Mouse (Mus musculus) limb, embryonic 13.5 days (tissue): Measurements from ENCODE around the gene Prl7b1. TPM values are rescaled to one million over a fixed set of nuclear protein-coding genes. Genes with fewer than 3 reads are reported as not detected.

Experiments used
- ATAC-seq: fragments of 200-750 bp; cut with Nextera tagmentation; 2 replicates; pipeline ENCODE4 v1.8.0; 2017; ENCODE audit warnings: low read depth, moderate number of reproducible peaks, moderate TSS enrichment; ENCODE audit not compliant: low FRiP score
- H3K27ac ChIP-seq: fragments of 300-500 bp; sonication (generic); 2 replicates; pipeline ENCODE4 v1.5.1; 2015; ENCODE audit warnings: inconsistent platforms, mild to moderate bottlenecking, moderate library complexity
- H3K27me3 ChIP-seq: fragments of 300-500 bp; sonication (generic); 2 replicates; pipeline ENCODE4 v1.6.1; 2015; ENCODE audit warnings: mild to moderate bottlenecking, inconsistent platforms
- H3K36me3 ChIP-seq: fragments of 300-500 bp; sonication (generic); 2 replicates; pipeline ENCODE4 v1.6.1; 2015; ENCODE audit warnings: inconsistent platforms, mild to moderate bottlenecking, moderate library complexity
- H3K4me1 ChIP-seq: fragments of 300-500 bp; sonication (generic); 2 replicates; pipeline ENCODE4 v1.6.1; 2015; ENCODE audit warnings: inconsistent platforms
- H3K4me2 ChIP-seq: fragments of 300-500 bp; sonication (generic); replicated peaks from 2 replicates; pipeline ENCODE4 v1.6.1; 2015; ENCODE audit warnings: inconsistent platforms, mild to moderate bottlenecking, moderate library complexity
- H3K4me3 ChIP-seq: fragments of 300-500 bp; sonication (generic); 2 replicates; pipeline ENCODE4 v1.5.1; 2015; ENCODE audit warnings: moderate library complexity, mild to moderate bottlenecking, inconsistent platforms
- H3K9ac ChIP-seq: fragments of 300-500 bp; sonication (generic); 2 replicates; pipeline ENCODE4 v1.6.1; 2015; ENCODE audit warnings: mild to moderate bottlenecking, inconsistent platforms
- H3K9me3 ChIP-seq: fragments of 300-500 bp; sonication (generic); 2 replicates; pipeline ENCODE4 v1.6.1; 2016; ENCODE audit warnings: inconsistent platforms
- WGBS: fragments of 180-500 bp; shearing (Covaris S2); methylation state at CpG from one replicate; pipeline ENCODE4 v1.1.7; 2015; 5-methylcytosine and 5-hydroxymethylcytosine counted together
- polyA plus RNA-seq: library from polyadenylated mRNA; unstranded; fragments of >200 nt; fragmentation: Nextera tagmentation; extraction: Ambion mirVana; gene quantifications from 2 replicates; pipeline ENCODE4 v1.2.1, GENCODE M21; 2015

The Prl7b1 gene
- polyA plus RNA-seq: not detected in 2 replicates

DNA sequence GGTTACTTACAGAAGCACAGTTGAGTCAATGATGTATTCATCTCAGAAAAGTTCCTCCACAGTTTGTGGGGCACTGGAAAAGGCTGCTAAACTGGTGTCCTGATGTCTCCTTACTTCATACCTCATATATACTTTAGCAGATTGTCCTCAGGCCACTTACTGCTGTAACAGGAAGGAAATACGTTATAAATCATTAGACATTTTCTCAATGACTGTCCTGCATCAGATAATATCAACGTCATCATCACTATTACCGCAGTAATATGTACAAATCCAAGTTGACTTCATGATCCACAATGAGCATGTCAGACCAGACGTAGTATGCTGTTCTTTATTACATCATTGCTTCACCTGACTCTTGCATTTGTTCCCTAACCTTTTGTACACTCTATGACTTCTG, at the start of gene Prl7b1:
TSS of gene Prl7b1 (minus strand) at position 101 of the 400 bp plus-strand sequence.
- Histone ChIP-seq H3K4me3 (no peak within 1 kb of the TSS), H3K27ac (no peak within 1 kb of the TSS), H3K4me2 (no peak within 1 kb of the TSS), H3K4me1 (no peaks in the 10 kb centered on the region), H3K9me3 (no peaks in the 10 kb centered on the region), H3K36me3 (no peaks in the 10 kb centered on the region), H3K9ac (no peak within 1 kb of the TSS), H3K27me3 (no peaks in the 10 kb centered on the region)
- ATAC-seq: no peak
- WGBS: 72% methylated on average over 4 of the region's 4 CpGs

DNA sequence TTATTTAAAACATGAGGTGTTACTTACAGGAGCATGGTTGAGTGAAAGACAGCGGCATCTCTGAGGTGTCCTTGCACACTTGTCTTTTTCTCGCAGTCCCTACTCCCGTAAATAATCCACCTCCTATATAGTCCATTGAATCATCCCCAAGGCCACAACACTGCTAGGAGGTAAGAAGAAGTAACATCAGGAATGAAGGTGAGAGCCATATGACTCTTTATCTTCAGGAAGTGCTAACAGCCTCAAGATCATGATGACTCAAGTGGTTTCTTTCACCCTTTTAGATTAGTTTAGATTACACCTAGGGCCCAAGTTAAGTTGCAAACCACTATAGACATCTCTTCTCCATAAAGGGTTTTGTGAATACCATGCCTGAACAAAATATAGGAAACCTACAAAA, 32.0 kb upstream of the Prl7b1 start, which contains the start of gene Prl7a1:
TSS of gene Prl7a1 (minus strand) at position 101 of the 400 bp plus-strand sequence.
- H3K4me3 ChIP-seq: no peak within 1 kb of the TSS
- no peak within 1 kb of the TSS for H3K9ac ChIP-seq
- no peaks in the 10 kb centered on the region for H3K27me3 ChIP-seq
- no peak within 1 kb of the TSS for H3K27ac ChIP-seq
- no peak for ATAC-seq
- no peaks in the 10 kb centered on the region for H3K9me3 ChIP-seq
- H3K4me2 ChIP-seq: no peak within 1 kb of the TSS
- no peaks in the 10 kb centered on the region for H3K4me1 ChIP-seq
- WGBS: 95% methylated on average over 3 of the region's 3 CpGs
- no peaks in the 10 kb centered on the region for H3K36me3 ChIP-seq

DNA sequence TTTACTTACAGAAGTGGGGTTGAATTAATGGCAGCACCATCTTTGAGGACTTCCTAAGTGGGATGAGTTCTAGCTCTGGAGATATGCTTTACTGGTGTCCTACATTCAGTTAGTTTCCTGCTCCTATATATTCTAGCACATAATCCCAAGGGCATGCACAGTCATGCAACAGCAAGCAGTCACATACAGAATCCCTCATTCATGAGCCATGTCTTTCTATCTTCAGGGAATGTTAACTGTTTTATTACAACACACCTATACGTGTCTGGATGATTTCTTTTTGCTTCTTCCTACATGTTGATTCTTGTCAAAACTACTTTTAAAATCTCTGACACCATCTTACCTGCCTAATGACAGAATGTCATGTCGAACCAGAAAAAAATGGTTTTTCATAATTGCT, 28.3 kb downstream of the Prl7b1 start, which contains the start of gene Prl8a1:
TSS of gene Prl8a1 (minus strand) at position 101 of the 400 bp plus-strand sequence.
- Histone ChIP-seq H3K4me3 (no peak within 1 kb of the TSS), H3K4me2 (no peak within 1 kb of the TSS), H3K27ac (no peak within 1 kb of the TSS), H3K27me3 (no peaks in the 10 kb centered on the region), H3K9ac (no peak within 1 kb of the TSS), H3K36me3 (no peaks in the 10 kb centered on the region), H3K9me3 (no peaks in the 10 kb centered on the region), H3K4me1 (no peaks in the 10 kb centered on the region)
- 74% methylated on average over 2 of the region's 2 CpGs for WGBS
- no peak for ATAC-seq

DNA sequence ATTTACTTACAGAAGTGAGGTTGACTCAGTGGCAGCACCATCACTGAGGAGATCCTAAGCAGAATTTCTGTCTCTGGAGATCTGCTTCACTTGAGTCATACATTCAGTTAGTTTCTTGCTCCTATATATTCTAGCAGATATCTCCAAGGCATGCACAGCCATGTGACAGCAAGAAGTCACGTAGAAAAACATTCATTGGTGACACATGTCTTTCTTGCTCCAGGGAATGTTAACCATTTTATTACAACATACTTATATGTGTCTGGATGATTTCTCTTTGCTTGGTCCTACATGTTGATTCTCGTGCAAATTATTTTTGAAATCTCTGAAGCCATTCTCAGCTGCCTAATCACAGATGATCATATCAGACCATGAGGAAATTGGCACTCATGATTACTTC, 45.9 kb downstream of the Prl7b1 start, which contains the start of gene Prl8a9:
TSS of gene Prl8a9 (minus strand) at position 101 of the 400 bp plus-strand sequence.
- ATAC-seq: no peak
- Histone ChIP-seq H3K4me3 (no peak within 1 kb of the TSS), H3K4me2 (no peak within 1 kb of the TSS), H3K9me3 (no peaks in the 10 kb centered on the region), H3K27ac (no peak within 1 kb of the TSS), H3K36me3 (no peaks in the 10 kb centered on the region), H3K4me1 (no peaks in the 10 kb centered on the region), H3K27me3 (no peaks in the 10 kb centered on the region), H3K9ac (no peak within 1 kb of the TSS)
- WGBS: 75% methylated on average over 2 of the region's 2 CpGs

DNA sequence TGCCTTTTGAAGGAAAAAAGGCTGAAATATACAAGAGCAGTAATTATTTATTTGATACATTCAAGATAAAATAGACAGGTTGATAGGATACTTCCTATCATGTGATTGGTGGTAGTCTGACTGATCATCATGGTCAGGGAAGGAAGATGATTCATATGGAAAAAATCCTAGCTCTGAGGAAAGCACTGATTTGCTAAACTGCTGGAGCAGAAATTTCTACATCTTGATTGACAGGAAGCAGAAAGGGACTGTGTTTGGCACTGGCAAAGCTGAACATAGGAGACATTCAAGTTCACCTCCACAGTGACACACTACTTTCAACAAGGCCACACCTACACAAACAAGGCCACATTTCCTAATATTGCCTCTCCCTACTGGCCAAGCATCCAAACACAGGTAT, 57.0 kb downstream of the Prl7b1 start:
- no peaks in the 10 kb centered on the region for H3K27me3 ChIP-seq

More for the DNA sequence above, 57.0 kb downstream of the Prl7b1 start:
- H3K9me3 ChIP-seq: no peaks in the 10 kb centered on the region
- no peak for ATAC-seq
- H3K4me2 ChIP-seq: no peak overlapping the region
- no peaks in the 10 kb centered on the region for H3K4me1 ChIP-seq
- no peak overlapping the region for H3K4me3 ChIP-seq
- H3K27ac ChIP-seq: no peak overlapping the region
- H3K9ac ChIP-seq: no peak overlapping the region
- no peaks in the 10 kb centered on the region for H3K36me3 ChIP-seq

Other genes with a start within 250 kb of the Prl7b1 start
- not detected in 2 replicates for gene Prl2b1, start 219.7 kb downstream of the Prl7b1 start, polyA plus RNA-seq
- not detected in 2 replicates for gene Prl8a6, start 171.9 kb downstream of the Prl7b1 start, polyA plus RNA-seq
- not detected in 2 replicates for gene Prl8a8, start 97.4 kb downstream of the Prl7b1 start, polyA plus RNA-seq
- gene Prl8a9, start 46.0 kb downstream of the Prl7b1 start, polyA plus RNA-seq: not detected in 2 replicates
- not detected in 2 replicates for gene Prl8a1, start 28.4 kb downstream of the Prl7b1 start, polyA plus RNA-seq
- gene Prl7a1, start 31.9 kb upstream of the Prl7b1 start, polyA plus RNA-seq: not detected in 2 replicates
- not detected in 2 replicates for gene Prl7a2, start 57.5 kb upstream of the Prl7b1 start, polyA plus RNA-seq
- gene Prl7d1, start 106.2 kb upstream of the Prl7b1 start, polyA plus RNA-seq: not detected in 2 replicates
- gene Prl7c1, start 170.2 kb upstream of the Prl7b1 start, polyA plus RNA-seq: not detected in 2 replicates
- gene Prl2a1, start 191.1 kb upstream of the Prl7b1 start, polyA plus RNA-seq: not detected in 2 replicates
- gene Prl2c1, start 238.8 kb upstream of the Prl7b1 start, polyA plus RNA-seq: not detected in 2 replicates